Mouse (Mus musculus): ENCODE data around the gene Rtkn. TPM values are rescaled to one million over a fixed set of nuclear protein-coding genes. Genes with fewer than 3 reads are reported as not detected.

Rtkn gene
- polyA plus RNA-seq, 1 experiment from 2014 or later = 74.1 TPM

GRCm38 (mm10) chr6:83104158-83104557 is 31.1 kb upstream of the Rtkn start:
- ATAC-seq (ENCODE audit: low FRiP score, low read depth) = no peak
- Histone ChIP-seq H3K4me2 (replicated peaks) (no peak overlapping the region), H3K9me3 (no peaks in the 10 kb centered on the region), H3K9ac (no peak overlapping the region), H3K36me3 (peaks cover 6% of the 10 kb centered on the region; the same call in 1 of the 2 replicates), H3K27ac (no peak overlapping the region), H3K4me1 (peaks cover 28% of the 10 kb centered on the region), H3K4me3 (no peak overlapping the region), H3K27me3 (peaks cover 2% of the 10 kb centered on the region; the same call in 1 of the 2 replicates)
- WGBS = 71% methylated on average over 4 of the region's 4 CpGs

GRCm38 (mm10) chr6:83107566-83108400 is 27.5 kb upstream of the Rtkn start:
- H3K4me3 ChIP-seq = peak overlapping the region; percentile 76
- WGBS = 36% methylated on average over 13 of the region's 13 CpGs
- peak; percentile 30; the same call in 1 of the 2 replicates for ATAC-seq (ENCODE audit: low FRiP score, low read depth)
- peak overlapping the region; percentile 95 for H3K9ac ChIP-seq
- no peak overlapping the region; the same call in 1 of the 2 replicates for H3K27ac ChIP-seq
- peaks cover 31% of the 10 kb centered on the region for H3K4me1 ChIP-seq
- H3K27me3 ChIP-seq = no peaks in the 10 kb centered on the region
- H3K36me3 ChIP-seq = peaks cover 15% of the 10 kb centered on the region; the same call in 1 of the 2 replicates
- no peaks in the 10 kb centered on the region for H3K9me3 ChIP-seq
- peak overlapping the region; percentile 86 for H3K4me2 ChIP-seq (replicated peaks)

GRCm38 (mm10) chr6:83108762-83109668 is 26.2 kb upstream of the Rtkn start, which contains the start of gene Mrpl53:
Gene Mrpl53 (plus strand): TSS chr6:83109040.
- H3K27me3 ChIP-seq = no peaks in the 10 kb centered on the region
- peak within 1 kb of the TSS; percentile 86 for H3K4me2 ChIP-seq (replicated peaks)
- ATAC-seq (ENCODE audit: low FRiP score, low read depth) = peak; percentile 83
- peaks cover 15% of the 10 kb centered on the region; the same call in 1 of the 2 replicates for H3K36me3 ChIP-seq
- H3K27ac ChIP-seq = peak within 1 kb of the TSS; percentile 81
- WGBS = under 1% methylated on average over 76 of the region's 76 CpGs
- peak within 1 kb of the TSS; percentile 95 for H3K9ac ChIP-seq
- H3K4me3 ChIP-seq = peak within 1 kb of the TSS; percentile 76
- H3K4me1 ChIP-seq = peaks cover 22% of the 10 kb centered on the region
- H3K9me3 ChIP-seq = no peaks in the 10 kb centered on the region

- WGBS = 86% methylated on average over 4 of the region's 4 CpGs
- Histone ChIP-seq H3K4me3 (no peak overlapping the region), H3K4me1 (peaks cover 38% of the 10 kb centered on the region), H3K36me3 (peaks cover 12% of the 10 kb centered on the region; the same call in 1 of the 2 replicates), H3K4me2 (replicated peaks) (no peak overlapping the region), H3K9ac (no peak overlapping the region), H3K9me3 (no peaks in the 10 kb centered on the region), H3K27me3 (no peaks in the 10 kb centered on the region), H3K27ac (no peak overlapping the region)
- ATAC-seq (ENCODE audit: low FRiP score, low read depth) = no peak
These were observed 23.6 kb upstream of the Rtkn start for GRCm38 (mm10) chr6:83111510-83112136.

- peak within 1 kb of the TSS; percentile 92 for H3K9ac ChIP-seq
- peak within 1 kb of the TSS; percentile 93 for H3K4me2 ChIP-seq (replicated peaks)
- peaks cover 42% of the 10 kb centered on the region for H3K36me3 ChIP-seq
- H3K27me3 ChIP-seq = no peaks in the 10 kb centered on the region
- 1% methylated on average over 53 of the region's 58 CpGs for WGBS
- peak within 1 kb of the TSS; percentile 74 for H3K27ac ChIP-seq
- H3K4me3 ChIP-seq = peak within 1 kb of the TSS; percentile 90
- peak; percentile 90 for ATAC-seq (ENCODE audit: low FRiP score, low read depth)
- no peaks in the 10 kb centered on the region for H3K9me3 ChIP-seq
- peaks cover 34% of the 10 kb centered on the region for H3K4me1 ChIP-seq
These were observed 20.1 kb upstream of the Rtkn start, which contains the start of gene Mogs for GRCm38 (mm10) chr6:83115011-83115671. Gene Mogs (plus strand): TSS chr6:83115496.

GRCm38 (mm10) chr6:83115682-83116372 is 19.4 kb upstream of the Rtkn start:
- 2% methylated on average over 32 of the region's 48 CpGs for WGBS
- H3K9ac ChIP-seq = peak overlapping the region; percentile 92

DNA sequence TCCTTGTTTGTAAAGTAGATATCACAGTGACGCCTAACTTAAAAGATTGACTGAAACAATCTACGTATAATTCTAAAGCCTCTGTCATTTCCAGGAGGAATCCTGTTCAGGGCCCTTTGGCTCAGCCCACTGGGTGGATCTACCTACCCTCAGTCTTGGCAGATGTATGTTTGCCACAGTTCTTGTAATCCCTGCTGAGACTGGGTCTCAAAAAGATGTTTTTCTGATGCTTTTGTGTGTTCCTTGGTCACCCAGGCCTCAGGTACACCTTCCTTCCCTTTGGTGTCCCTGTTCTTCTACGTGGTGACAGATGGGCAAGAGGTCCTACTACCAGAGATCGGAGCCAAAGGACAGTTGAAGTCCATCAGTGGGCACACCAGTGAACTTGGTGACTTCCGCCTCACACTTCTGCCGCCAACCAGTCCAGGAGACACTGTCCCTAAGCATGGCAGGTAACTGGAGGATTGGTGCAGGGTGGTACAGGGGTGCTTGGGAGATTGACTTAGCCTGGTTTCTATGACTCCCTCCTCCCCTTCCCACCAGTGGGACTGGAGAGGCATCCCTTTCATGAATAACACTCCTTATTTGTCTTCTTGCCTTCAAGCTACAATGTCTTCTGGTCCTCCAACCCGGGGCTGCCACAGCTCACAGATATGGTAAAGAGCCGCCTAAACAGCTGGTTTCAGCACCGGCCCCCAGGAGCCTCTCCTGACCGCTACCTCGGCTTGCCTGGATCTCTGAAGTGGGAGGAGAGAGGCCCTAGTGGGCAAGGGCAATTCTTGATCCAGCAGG is 18.7 kb upstream of the Rtkn start:
- Histone ChIP-seq H3K4me2 (replicated peaks) (peak overlapping the region; percentile 93), H3K9ac (peak overlapping the region; percentile 92), H3K27ac (0 out of 2 replicates have a peak overlapping the region, but pooled peaks have one; percentile 74), H3K4me3 (peak overlapping the region; percentile 90), H3K27me3 (no peaks in the 10 kb centered on the region), H3K9me3 (no peaks in the 10 kb centered on the region), H3K36me3 (peaks cover 34% of the 10 kb centered on the region), H3K4me1 (peaks cover 37% of the 10 kb centered on the region)
- 81% methylated on average over 11 of the region's 11 CpGs for WGBS
- ATAC-seq (ENCODE audit: low FRiP score, low read depth) = no peak

More at GRCm38 (mm10) chr6:83115682-83116372, 19.4 kb upstream of the Rtkn start:
- Histone ChIP-seq H3K4me1 (peaks cover 37% of the 10 kb centered on the region), H3K36me3 (peaks cover 40% of the 10 kb centered on the region), H3K27ac (peak overlapping the region; percentile 74), H3K9me3 (no peaks in the 10 kb centered on the region), H3K27me3 (no peaks in the 10 kb centered on the region), H3K4me3 (peak overlapping the region; percentile 90), H3K4me2 (replicated peaks) (peak overlapping the region; percentile 93)
- ATAC-seq (ENCODE audit: low FRiP score, low read depth) = peak; percentile 55

DNA sequence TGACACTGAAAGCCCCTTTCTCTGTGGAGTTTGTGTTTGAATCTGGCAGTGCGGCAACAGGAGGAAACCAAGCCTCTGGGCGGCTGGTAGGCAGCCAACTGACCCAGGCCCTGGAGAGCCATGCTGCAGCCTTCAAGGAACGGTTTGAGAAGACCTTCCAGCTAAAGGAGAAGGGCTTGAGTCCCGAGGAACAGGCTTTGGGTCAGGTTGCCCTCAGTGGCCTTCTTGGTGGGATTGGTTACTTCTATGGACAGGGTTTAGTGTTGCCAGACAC is 18.2 kb upstream of the Rtkn start:
- Histone ChIP-seq H3K9ac (peak overlapping the region; percentile 92), H3K27ac (no peak overlapping the region), H3K4me1 (peaks cover 38% of the 10 kb centered on the region), H3K9me3 (no peaks in the 10 kb centered on the region), H3K4me2 (replicated peaks) (peak overlapping the region; percentile 93), H3K4me3 (no peak overlapping the region; the same call in 1 of the 2 replicates), H3K36me3 (peaks cover 33% of the 10 kb centered on the region), H3K27me3 (no peaks in the 10 kb centered on the region)
- 82% methylated on average over 4 of the region's 4 CpGs for WGBS
- ATAC-seq (ENCODE audit: low FRiP score, low read depth) = no peak

DNA sequence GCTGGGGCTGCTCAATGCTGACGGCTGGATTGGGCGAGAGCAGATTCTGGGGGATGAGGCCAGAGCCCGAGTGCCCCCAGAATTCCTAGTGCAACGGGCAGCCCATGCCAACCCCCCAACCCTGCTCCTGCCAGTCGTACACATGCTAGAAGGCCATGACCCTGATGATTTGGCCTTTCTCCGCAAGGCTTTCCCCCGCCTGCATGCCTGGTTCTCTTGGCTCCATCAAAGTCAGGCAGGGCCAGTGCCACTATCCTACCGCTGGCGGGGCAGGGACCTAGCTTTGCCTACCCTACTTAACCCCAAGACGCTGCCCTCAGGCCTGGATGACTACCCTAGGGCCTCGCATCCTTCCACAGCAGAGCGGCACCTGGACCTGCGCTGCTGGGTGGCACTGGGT is 17.6 kb upstream of the Rtkn start:
- Histone ChIP-seq H3K4me3 (0 out of 2 replicates have a peak overlapping the region, but pooled peaks have one; percentile 5), H3K36me3 (peaks cover 33% of the 10 kb centered on the region), H3K9me3 (no peaks in the 10 kb centered on the region), H3K4me2 (replicated peaks) (0 out of 2 replicates have a peak overlapping the region, but pooled peaks have one; percentile 3), H3K27ac (no peak overlapping the region), H3K27me3 (no peaks in the 10 kb centered on the region), H3K9ac (no peak overlapping the region), H3K4me1 (peaks cover 43% of the 10 kb centered on the region)
- no peak for ATAC-seq (ENCODE audit: low FRiP score, low read depth)
- WGBS = 92% methylated on average over 13 of the region's 13 CpGs

DNA sequence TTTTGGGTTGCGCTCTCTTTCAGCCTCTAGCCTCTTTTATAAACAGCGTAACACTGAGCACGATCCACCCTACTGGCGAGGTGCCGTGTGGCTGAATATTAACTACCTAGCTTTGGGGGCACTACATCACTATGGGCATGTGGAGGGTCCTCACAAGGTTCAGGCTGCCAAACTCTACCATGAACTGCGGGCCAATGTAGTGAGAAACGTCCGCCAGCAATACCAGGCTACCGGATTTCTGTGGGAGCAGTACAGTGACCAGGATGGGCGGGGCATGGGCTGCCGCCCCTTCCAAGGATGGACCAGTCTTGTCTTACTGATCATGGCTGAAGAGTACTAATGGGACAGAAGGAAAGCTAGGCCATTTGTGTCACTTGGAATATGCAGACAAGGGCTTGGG is 16.9 kb upstream of the Rtkn start:
- no peaks in the 10 kb centered on the region for H3K9me3 ChIP-seq
- H3K27me3 ChIP-seq = no peaks in the 10 kb centered on the region
- 0 out of 2 replicates have a peak overlapping the region, but pooled peaks have one; percentile 3 for H3K4me2 ChIP-seq (replicated peaks)
- H3K4me1 ChIP-seq = peaks cover 50% of the 10 kb centered on the region
- no peak overlapping the region for H3K9ac ChIP-seq
- no peak for ATAC-seq (ENCODE audit: low FRiP score, low read depth)
- H3K27ac ChIP-seq = no peak overlapping the region; the same call in 1 of the 2 replicates
- peaks cover 33% of the 10 kb centered on the region for H3K36me3 ChIP-seq
- 81% methylated on average over 11 of the region's 11 CpGs for WGBS
- H3K4me3 ChIP-seq = no peak overlapping the region

All from limb, embryonic 13.5 days (tissue).